Mouse (Mus musculus): ENCODE data around the gene Radil.

Radil gene

GRCm38 (mm10) chr5:142444791-142445531 is 105.9 kb downstream of the Radil start:
- no peak for DNase-seq (ENCODE audit: low spot score)

GRCm38 (mm10) chr5:142443994-142444393 is 106.9 kb downstream of the Radil start:
- DNase-seq (ENCODE audit: low spot score) = no peak

GRCm38 (mm10) chr5:142443514-142443913 is 107.4 kb downstream of the Radil start:
- DNase-seq (ENCODE audit: low spot score) = no peak

GRCm38 (mm10) chr5:142442045-142442440 is 108.9 kb downstream of the Radil start:
- no peak for DNase-seq (ENCODE audit: low spot score)

GRCm38 (mm10) chr5:142441332-142442044 is 109.4 kb downstream of the Radil start:
- no peak for DNase-seq (ENCODE audit: low spot score)

GRCm38 (mm10) chr5:142440451-142441147 is 110.3 kb downstream of the Radil start:
- peak; percentile 90 for DNase-seq (ENCODE audit: low spot score)

GRCm38 (mm10) chr5:142439911-142440432 is 110.9 kb downstream of the Radil start:
- no peak for DNase-seq (ENCODE audit: low spot score)

GRCm38 (mm10) chr5:142438380-142438938 is 112.4 kb downstream of the Radil start:
- DNase-seq (ENCODE audit: low spot score) = no peak

- no peak for DNase-seq (ENCODE audit: low spot score)
Observed at GRCm38 (mm10) chr5:142435736-142436135, 115.2 kb downstream of the Radil start.
